Mouse (Mus musculus) embryonic fibroblast, embryonic 13.5 days (primary cell): ENCODE results near the gene Tmem200b. TPM values are rescaled to one million over a fixed set of nuclear protein-coding genes. Genes with fewer than 3 reads are reported as not detected.
A peak's percentile ranks its signal among the peaks of the same experiment; 100 is the strongest.

Experiments used
- H3K27ac ChIP-seq: 2 replicates; pipeline ENCODE4 v1.5.1; 2012; ENCODE audit warnings: low read length, control low read depth, inconsistent platforms; ENCODE audit not compliant: insufficient read depth
- H3K4me1 ChIP-seq: 2 replicates; pipeline ENCODE4 v1.6.1; 2011; ENCODE audit warnings: low read length; ENCODE audit not compliant: control insufficient read depth, insufficient read depth
- H3K4me3 ChIP-seq: 2 replicates; pipeline ENCODE4 v1.5.1; 2011; ENCODE audit warnings: mild to moderate bottlenecking, control low read depth, low read length; ENCODE audit not compliant: insufficient read depth
- CTCF ChIP-seq: IDR thresholded peaks from 2 replicates; pipeline ENCODE4 v1.5.1; 2011; ENCODE audit warnings: mild to moderate bottlenecking, control low read depth, low read length, moderate library complexity, borderline replicate concordance; ENCODE audit not compliant: insufficient read depth
- POLR2A ChIP-seq: IDR thresholded peaks from 2 replicates; pipeline ENCODE4 v1.6.1; 2011; ENCODE audit warnings: low read depth, mild to moderate bottlenecking, control low read depth, low read length, moderate library complexity
- polyA plus RNA-seq: library from polyadenylated mRNA; stranded (reverse); fragments of >200 nt; gene quantifications from 2 replicates; pipeline ENCODE4 v1.2.4, GENCODE M21; 2011; ENCODE audit warnings: low read depth; ENCODE audit not compliant: missing spikeins, insufficient read length

The Tmem200b gene
- 4.4 and 8.0 TPM in 2 replicates for polyA plus RNA-seq

DNA sequence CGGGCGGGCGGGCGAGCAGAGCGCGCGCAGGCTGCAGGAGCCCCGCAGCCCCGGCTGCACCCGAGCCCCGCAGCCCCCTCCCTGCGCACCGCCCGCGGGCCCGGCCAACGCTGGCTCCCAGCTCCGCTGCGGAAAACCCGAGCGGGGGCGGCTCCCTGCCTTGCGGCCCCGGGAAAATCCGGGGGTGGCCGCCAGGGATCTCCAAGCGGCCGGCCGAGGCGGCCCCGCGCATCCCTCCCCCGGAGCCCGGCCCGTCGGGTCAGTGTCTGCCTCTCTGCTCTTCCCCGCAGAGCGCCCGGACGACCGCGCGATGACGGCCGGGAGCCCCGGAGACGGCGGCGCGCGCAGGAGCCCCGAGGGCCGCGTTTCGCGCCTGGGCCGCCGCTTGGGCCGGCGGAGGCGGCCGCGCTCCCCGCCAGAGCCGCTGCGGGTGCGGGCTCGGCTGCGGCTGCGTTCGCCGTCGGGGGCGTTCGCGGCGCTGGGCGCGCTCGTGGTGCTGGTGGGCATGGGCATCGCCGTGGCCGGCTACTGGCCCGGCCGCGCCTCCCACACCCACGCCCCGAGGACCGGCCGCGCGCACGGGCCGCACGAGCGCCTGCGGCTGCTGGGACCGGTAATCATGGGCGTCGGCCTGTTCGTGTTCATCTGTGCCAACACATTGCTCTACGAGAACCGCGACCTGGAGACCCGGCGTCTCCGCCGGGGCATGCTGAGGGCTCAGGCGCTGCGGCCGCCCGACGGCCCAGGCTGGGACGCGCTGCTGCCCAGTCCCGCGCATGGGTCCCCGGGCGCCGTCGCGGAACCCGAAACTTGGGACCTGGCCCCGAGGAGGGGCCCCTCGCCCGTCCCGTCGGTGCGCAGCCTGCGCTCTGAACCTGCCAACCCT lies at the start of gene Tmem200b:
Tmem200b (plus strand) TSS at position 311 of the 886 bp plus-strand sequence.
- Histone ChIP-seq H3K27ac (peak within 1 kb of the TSS; percentile 62), H3K4me1 (peaks cover 4% of the 10 kb centered on the region), H3K4me3 (peak within 1 kb of the TSS; percentile 44)
- TF ChIP-seq CTCF (no peak), POLR2A (no peak)

- no peak; the same call in 1 of the 2 replicates for TF ChIP-seq POLR2A
- no peak for TF ChIP-seq CTCF
- Histone ChIP-seq H3K27ac (peak overlapping the region; percentile 93), H3K4me1 (peaks cover 4% of the 10 kb centered on the region), H3K4me3 (peak overlapping the region; percentile 82)
Observed at GRCm38 (mm10) chr4:131872672-131873292, 48.8 kb upstream of the Tmem200b start.

- Histone ChIP-seq H3K4me1 (peaks cover 4% of the 10 kb centered on the region), H3K4me3 (peak within 1 kb of the TSS; percentile 83), H3K27ac (peak within 1 kb of the TSS; percentile 93)
- TF ChIP-seq POLR2A (peak; percentile 93), CTCF (no peak)
Observed at GRCm38 (mm10) chr4:131873293-131874168, 48.0 kb upstream of the Tmem200b start, which contains the start of gene Srsf4. Gene Srsf4 (plus strand): TSS chr4:131873617.

GRCm38 (mm10) chr4:131874169-131874536 lies 47.4 kb upstream of the Tmem200b start:
- peak overlapping the region; percentile 90 for H3K27ac ChIP-seq
- peaks cover 4% of the 10 kb centered on the region for H3K4me1 ChIP-seq

GRCm38 (mm10) chr4:131874567-131874966 lies 47.0 kb upstream of the Tmem200b start:
- peak overlapping the region; percentile 90 for H3K27ac ChIP-seq
- TF ChIP-seq POLR2A = no peak
- no peak for TF ChIP-seq CTCF
- H3K4me3 ChIP-seq = peak overlapping the region; percentile 83
- peaks cover 4% of the 10 kb centered on the region for H3K4me1 ChIP-seq

More at GRCm38 (mm10) chr4:131874169-131874536, 47.4 kb upstream of the Tmem200b start:
- H3K4me3 ChIP-seq = peak overlapping the region; percentile 83
- TF ChIP-seq CTCF = no peak
- no peak for TF ChIP-seq POLR2A

DNA sequence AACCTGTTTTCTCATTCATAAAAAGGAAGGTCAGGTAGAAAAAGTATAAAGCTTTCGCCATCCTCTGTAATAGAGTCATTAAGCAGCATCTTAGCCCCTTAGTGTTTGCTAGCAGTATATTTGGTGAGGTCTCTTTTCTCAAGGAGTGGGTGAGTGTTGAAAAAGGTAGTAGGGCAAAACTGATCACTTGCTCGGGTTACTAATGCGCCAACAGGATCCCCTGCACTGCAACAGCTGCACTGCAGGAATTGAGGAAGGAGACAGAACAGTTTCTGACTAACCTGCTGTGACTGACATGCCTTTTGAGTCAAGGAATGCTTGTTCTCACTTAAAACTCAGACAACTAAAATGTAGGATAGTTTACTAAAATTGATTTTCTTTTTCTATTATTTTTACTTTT lies 46.3 kb upstream of the Tmem200b start:
- TF ChIP-seq CTCF (no peak), POLR2A (no peak)
- Histone ChIP-seq H3K27ac (no peak overlapping the region), H3K4me3 (peak overlapping the region; percentile 83), H3K4me1 (peaks cover 4% of the 10 kb centered on the region)

DNA sequence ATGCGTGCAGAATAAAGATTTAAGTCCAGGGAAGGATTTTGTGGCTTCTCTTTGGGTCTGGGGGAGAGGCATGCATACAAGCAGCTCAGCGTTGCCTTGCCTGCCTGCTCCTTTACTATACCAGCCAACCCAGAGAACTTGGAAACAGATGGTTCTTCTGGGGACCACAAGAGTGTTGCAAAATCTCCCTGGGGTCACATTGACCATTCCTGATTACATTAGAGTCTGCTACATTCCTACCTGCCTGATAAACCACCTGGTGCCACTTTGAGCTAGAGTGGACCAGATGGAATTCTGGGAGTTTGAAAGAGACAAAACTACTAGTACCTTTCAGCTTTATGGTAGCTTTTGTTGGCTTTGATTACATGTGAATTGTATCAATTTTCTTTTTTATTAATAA lies 44.7 kb upstream of the Tmem200b start:
- TF ChIP-seq POLR2A (no peak), CTCF (no peak)

DNA sequence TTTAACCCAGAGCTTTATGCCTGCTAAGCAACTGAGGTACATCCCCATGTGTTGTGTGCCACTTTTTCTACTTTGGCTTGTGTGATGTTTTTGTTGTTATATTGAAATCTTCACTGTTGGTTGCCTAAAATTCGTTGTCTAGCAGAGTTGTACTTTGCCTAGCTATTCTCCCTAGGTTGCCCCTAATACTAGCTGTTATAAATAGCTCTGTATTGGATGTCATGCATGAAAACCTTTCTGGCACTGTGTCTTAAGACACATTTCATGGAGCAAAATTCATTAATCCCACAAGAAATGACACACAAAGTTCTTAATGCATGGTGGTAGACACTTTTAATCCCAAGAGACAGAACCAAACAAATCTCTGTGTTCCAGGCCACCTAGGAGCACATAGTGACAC lies 41.9 kb upstream of the Tmem200b start:
- TF ChIP-seq POLR2A (no peak), CTCF (no peak)
- H3K4me3 ChIP-seq = no peak overlapping the region
- peaks cover 8% of the 10 kb centered on the region for H3K4me1 ChIP-seq

More for the DNA sequence above, 44.7 kb upstream of the Tmem200b start:
- H3K27ac ChIP-seq = no peak overlapping the region
- H3K4me1 ChIP-seq = peaks cover 7% of the 10 kb centered on the region
- no peak overlapping the region for H3K4me3 ChIP-seq

DNA sequence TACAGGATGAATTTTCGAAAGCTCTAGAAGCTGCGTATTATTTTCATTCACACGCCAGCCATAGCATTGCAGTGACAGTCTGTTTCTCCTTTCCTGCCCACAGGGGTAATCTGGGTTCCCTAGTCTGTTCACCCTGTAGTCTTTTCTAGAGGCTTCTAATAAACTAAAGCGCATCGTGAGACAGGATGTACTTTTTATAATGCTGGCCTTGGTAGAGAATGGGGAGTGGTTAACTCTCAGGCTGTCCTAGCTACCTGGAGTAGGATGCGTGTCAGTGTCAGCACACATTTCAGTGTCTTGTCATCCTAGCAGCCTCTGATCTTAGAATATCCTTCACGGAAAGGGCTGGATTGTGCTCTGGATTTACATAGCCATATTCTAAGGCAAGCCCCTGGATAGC lies 40.3 kb upstream of the Tmem200b start:
- Histone ChIP-seq H3K4me3 (no peak overlapping the region), H3K27ac (no peak overlapping the region), H3K4me1 (peaks cover 8% of the 10 kb centered on the region)
- TF ChIP-seq CTCF (no peak), POLR2A (no peak)

More for the DNA sequence above, 41.9 kb upstream of the Tmem200b start:
- H3K27ac ChIP-seq = no peak overlapping the region
